Mouse (Mus musculus) olfactory bulb, adult 2 months (tissue): ENCODE results near the gene Myrf. TPM values are rescaled to one million over a fixed set of nuclear protein-coding genes. Genes with fewer than 3 reads are reported as not detected.

Experiments
- H3K27ac ChIP-seq: fragments of 200-500 bp; 2 replicates; pipeline ENCODE4 v1.5.1; 2012; ENCODE audit warnings: low read depth, low read length; ENCODE audit not compliant: insufficient read depth
- H3K4me1 ChIP-seq: fragments of 200-500 bp; 2 replicates; pipeline ENCODE4 v1.6.1; 2012; ENCODE audit warnings: low read length; ENCODE audit not compliant: control insufficient read depth, insufficient read depth
- H3K4me3 ChIP-seq: fragments of 200-500 bp; 2 replicates; pipeline ENCODE4 v1.5.1; 2012; ENCODE audit warnings: mild to moderate bottlenecking, low read depth, low read length, moderate library complexity; ENCODE audit not compliant: insufficient read depth
- CTCF ChIP-seq: fragments of 200-500 bp; IDR thresholded peaks from 2 replicates; pipeline ENCODE4 v1.5.1; 2012; ENCODE audit warnings: low read depth, mild to moderate bottlenecking, low read length, moderate library complexity; ENCODE audit not compliant: insufficient read depth
- POLR2A ChIP-seq: fragments of 200-500 bp; IDR thresholded peaks from 2 replicates; pipeline ENCODE4 v1.6.1; 2012; ENCODE audit warnings: mild to moderate bottlenecking, low read depth, low read length, moderate library complexity; ENCODE audit not compliant: insufficient read depth
- WGBS: fragments of 180-500 bp; shearing (Covaris S2); methylation state at CpG from one replicate; pipeline ENCODE4 v1.1.7; 2018; 5-methylcytosine and 5-hydroxymethylcytosine counted together
- polyA plus RNA-seq: library from polyadenylated mRNA; stranded (reverse); fragments of >200 nt; gene quantifications from 2 replicates; pipeline ENCODE4 v1.2.4, GENCODE M21; 2012; ENCODE audit warnings: low replicate concordance; ENCODE audit not compliant: missing spikeins, insufficient read depth, insufficient read length

Myrf gene
- polyA plus RNA-seq, 1 experiment = not detected

DNA sequence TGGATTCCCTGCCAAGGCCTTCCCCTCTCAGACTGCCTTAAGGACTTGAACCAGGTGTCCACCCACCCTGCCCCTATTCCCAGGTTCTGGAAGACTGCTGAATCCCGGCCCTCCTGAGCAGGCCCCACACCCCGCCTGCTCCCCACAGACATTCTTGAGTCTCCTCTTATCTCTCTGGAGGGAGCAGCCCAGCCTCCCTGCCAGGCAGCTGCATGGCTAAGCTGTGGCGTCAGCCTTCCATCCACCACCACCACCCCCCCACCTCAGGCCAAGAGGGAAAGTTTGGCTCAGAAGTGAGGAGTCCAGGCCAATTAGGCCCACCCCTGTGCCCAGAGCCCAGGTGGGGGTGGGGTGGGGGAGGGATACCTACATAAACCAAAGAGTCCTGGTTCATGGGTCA lies 2.1 kb downstream of the Myrf start:
- Histone ChIP-seq H3K4me3 (no peak overlapping the region), H3K4me1 (peaks cover 8% of the 10 kb centered on the region), H3K27ac (no peak overlapping the region)
- TF ChIP-seq CTCF = no peak
- TF ChIP-seq POLR2A = no peak
- 71% methylated on average over 3 of the region's 3 CpGs for WGBS

DNA sequence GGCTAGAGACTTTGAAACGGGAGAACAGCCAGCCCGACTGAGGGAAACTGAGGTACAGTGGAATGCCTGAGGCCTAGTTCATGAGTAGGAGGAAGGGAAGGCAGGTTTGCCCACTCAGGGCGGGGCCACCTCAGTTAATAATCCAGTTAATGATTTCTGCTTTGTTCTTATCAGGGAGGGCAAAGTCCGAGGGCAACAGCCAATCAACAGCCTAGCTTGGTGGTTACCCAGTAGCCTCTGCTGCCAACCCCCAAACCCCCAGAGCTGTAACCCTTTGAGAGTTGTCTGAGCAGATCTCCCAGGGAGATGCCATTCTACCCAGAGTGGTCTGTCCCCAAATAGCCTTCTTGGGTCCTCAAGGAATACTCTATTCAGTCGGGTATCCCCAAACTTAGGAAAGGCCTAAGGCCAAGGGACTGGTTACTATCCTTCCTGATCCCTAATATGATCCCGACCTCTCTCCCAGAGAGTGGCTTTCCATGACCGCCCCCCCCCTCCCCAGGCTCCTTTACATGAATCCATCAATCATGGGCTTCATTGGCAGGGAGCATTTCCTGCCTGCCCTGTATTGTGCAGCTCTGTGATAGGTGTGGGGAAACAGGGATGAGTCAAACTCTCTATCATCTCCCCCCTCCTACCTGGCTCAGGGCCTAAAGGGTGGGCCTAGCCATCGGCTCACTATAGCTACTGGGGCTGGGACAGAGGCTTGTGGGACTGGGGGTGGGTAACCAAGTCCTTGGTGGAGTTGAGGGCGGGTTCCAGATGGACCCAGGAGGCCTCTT lies 4.6 kb downstream of the Myrf start:
- no peak overlapping the region for H3K27ac ChIP-seq
- 86% methylated on average over 9 of the region's 9 CpGs for whole genome bisulfite sequencing
- TF ChIP-seq POLR2A = no peak
- no peak for TF ChIP-seq CTCF

DNA sequence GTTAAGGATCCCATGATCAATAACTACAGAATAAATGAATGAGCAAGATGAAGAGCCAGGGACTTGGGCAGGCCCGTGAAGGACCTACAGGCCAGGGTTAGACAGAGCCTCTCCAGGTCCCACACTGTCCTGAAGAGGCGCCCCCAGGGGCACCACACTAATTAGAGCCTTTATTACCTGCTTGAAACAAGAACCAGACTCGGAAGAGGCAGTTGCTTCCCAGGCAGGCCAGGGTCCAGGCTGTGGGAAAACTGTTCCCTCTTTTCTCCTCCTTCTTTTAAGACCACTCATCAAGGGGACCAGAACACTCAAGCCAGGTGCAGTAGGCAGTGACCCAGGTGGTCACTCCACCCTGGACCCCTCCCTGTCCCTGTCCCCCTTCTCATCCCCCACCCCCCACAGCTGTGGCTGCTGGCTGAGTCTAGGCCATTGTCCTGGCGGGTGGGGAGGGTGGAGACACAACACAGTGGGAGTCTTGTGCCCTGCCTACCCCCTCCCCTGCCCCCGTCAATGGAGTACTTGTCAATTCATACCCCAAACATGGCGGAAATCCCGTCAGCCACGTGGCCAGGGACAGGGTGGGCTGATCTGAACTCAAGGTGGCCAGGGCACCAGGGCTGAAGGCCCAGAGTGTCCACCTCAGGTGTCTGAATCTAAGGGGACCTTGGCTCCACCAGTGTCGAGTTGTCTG lies 8.1 kb downstream of the Myrf start:
- Histone ChIP-seq H3K4me1 (no peaks in the 10 kb centered on the region), H3K27ac (no peak overlapping the region), H3K4me3 (no peak overlapping the region)
- WGBS = 54% methylated on average over 9 of the region's 9 CpGs
- no peak for TF ChIP-seq CTCF
- no peak for TF ChIP-seq POLR2A

More for the DNA sequence above, 4.6 kb downstream of the Myrf start:
- H3K4me3 ChIP-seq = no peak overlapping the region
- H3K4me1 ChIP-seq = peaks cover 8% of the 10 kb centered on the region

- Histone ChIP-seq H3K27ac (no peak overlapping the region), H3K4me3 (no peak overlapping the region), H3K4me1 (no peaks in the 10 kb centered on the region)
- TF ChIP-seq POLR2A = no peak
- no peak for TF ChIP-seq CTCF
- WGBS = 54% methylated on average over 5 of the region's 5 CpGs
These were observed 8.7 kb downstream of the Myrf start for GRCm38 (mm10) chr19:10231871-10232270.

GRCm38 (mm10) chr19:10231016-10231415 lies 9.5 kb downstream of the Myrf start:
- Histone ChIP-seq H3K4me1 (no peaks in the 10 kb centered on the region), H3K27ac (no peak overlapping the region), H3K4me3 (no peak overlapping the region)
- 26% methylated on average over 7 of the region's 7 CpGs for WGBS
- TF ChIP-seq POLR2A (no peak), CTCF (no peak)

DNA sequence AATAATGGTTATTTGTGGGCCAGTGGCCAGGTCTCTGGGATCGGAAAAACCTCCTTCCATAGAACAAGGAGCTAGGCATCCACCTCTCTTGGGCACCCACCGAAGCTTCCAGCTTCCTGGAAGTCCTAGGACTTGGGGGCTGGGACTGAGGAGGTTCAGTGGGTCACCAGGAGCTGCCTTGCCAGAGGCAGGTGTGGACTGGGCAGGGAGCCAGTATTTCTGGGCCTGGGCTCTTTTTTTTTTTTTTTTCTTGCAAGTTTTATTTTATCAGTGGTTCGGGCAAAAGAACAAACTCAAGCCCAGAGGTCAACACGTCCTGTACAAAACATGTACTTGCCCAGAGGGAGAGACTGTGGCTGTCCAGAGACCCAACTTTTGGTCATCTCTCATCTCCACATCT lies 14.8 kb downstream of the Myrf start:
- TF ChIP-seq POLR2A = no peak
- no peak for TF ChIP-seq CTCF
- H3K27ac ChIP-seq = no peak overlapping the region
- H3K4me3 ChIP-seq = no peak overlapping the region
- H3K4me1 ChIP-seq = no peaks in the 10 kb centered on the region
- 77% methylated on average over 4 of the region's 4 CpGs for WGBS

- Histone ChIP-seq H3K4me3 (no peak overlapping the region), H3K4me1 (no peaks in the 10 kb centered on the region), H3K27ac (no peak overlapping the region)
- 40% methylated on average over 26 of the region's 26 CpGs for WGBS
- no peak for TF ChIP-seq CTCF
These were observed 15.7 kb downstream of the Myrf start for GRCm38 (mm10) chr19:10224637-10225453.

DNA sequence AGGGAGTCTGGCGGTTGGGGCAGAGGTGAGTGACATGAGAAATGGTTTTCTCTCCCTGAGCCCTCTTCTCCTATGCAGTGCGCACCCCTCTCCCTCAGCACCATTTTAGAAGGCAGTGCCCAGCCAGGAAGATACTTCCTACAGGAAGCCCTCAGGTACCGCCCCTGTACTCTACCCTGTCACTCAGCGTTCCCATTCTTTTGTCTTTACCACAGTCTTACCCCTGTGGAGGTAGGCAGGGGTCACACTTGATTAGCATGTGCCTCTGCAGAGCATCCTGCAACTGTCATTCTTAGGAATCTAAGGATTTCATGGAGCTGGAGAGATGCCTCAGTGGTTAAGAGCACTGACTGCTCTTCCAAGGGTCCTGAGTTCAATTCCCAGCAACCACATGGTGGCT lies 17.0 kb downstream of the Myrf start:
- Histone ChIP-seq H3K4me1 (no peaks in the 10 kb centered on the region), H3K27ac (no peak overlapping the region), H3K4me3 (no peak overlapping the region)
- no peak for TF ChIP-seq CTCF
- TF ChIP-seq POLR2A = no peak
- WGBS = 81% methylated on average over 4 of the region's 4 CpGs

GRCm38 (mm10) chr19:10222656-10223055 lies 17.9 kb downstream of the Myrf start:
- Histone ChIP-seq H3K4me3 (no peak overlapping the region), H3K4me1 (no peaks in the 10 kb centered on the region), H3K27ac (no peak overlapping the region)
- 57% methylated on average over 8 of the region's 8 CpGs for WGBS
- no peak for TF ChIP-seq POLR2A
- no peak for TF ChIP-seq CTCF
